Mouse (Mus musculus) heart, adult 2 months (tissue): ENCODE results near the gene Gm572.

Experiments used
- CTCF ChIP-seq: fragments of 200-600 bp; IDR thresholded peaks from 2 replicates; pipeline ENCODE4 v1.8.1; 2022; ENCODE audit warnings: antibody characterized with exemption, mild to moderate bottlenecking, moderate library complexity
- EP300 ChIP-seq: fragments of 200-500 bp; IDR thresholded peaks from 2 replicates; pipeline ENCODE4 v1.6.1; 2011; ENCODE audit warnings: low read depth, low read length, control low read depth; ENCODE audit not compliant: insufficient read depth

DNA sequence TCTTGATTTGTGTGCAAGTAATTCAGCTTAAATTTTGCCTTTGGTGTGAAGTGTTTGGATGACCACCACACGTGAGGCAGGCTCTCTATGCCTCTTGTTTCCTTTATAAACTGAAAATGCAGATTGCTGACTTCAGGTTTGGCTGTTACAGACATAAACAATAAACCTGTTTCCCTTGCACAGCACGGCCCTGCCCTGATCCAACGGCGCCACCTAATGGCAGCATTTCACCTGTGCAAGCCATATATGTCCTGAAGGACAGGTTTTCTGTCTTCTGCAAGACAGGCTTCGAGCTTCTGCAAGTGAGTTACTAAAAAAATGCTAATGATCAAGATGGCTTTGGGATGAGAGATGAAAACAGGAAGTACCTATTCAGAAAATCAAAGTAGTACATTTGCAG lies 35.4 kb upstream of the Gm572 start:
- peak; percentile 94 for TF ChIP-seq CTCF
- peak; percentile 40; the same call in 1 of the 2 replicates for TF ChIP-seq EP300
